Mouse (Mus musculus) ZHBTc4 (cell line): ENCODE data around the gene Gm6763.
"Not testable (repeated sequence)": the region's sequence is repeated elsewhere in the genome, so short reads cannot be mapped to it uniquely, and the experiment has no call there.

ENCODE experiments used
- DNase-seq: peaks from one replicate; pipeline ENCODE4 v3.0.0-alpha.2; 2011; ENCODE audit warnings: low read depth, low spot score

Gm6763 gene

GRCm38 (mm10) chr10:104151197-104151596 is at the start of gene Gm6763:
TSS of gene Gm6763 (plus strand) at chr10:104151497.
- not testable (repeated sequence) for DNase-seq

DNA sequence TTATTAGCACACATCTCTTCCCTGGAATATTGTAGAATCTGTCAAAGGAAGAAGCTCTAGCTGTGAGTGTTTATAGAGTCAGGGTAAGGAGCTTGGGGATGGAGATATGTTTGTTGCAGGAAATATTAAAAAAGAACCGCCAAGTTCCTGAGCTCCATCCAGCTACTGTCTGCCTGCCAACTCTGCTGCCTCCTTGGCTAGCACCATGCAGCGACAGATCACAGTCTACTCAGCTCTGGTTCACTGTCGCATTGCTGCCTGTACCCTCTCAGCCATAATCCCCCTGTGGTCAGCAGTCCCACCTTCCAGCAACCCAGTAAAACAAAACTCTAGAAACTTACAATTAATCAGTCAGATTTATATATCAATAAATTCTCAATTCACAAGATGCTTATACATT is 41.3 kb upstream of the Gm6763 start:
- DNase-seq: no peak

GRCm38 (mm10) chr10:104118312-104118711 is 33.0 kb upstream of the Gm6763 start:
- DNase-seq: no peak

DNA sequence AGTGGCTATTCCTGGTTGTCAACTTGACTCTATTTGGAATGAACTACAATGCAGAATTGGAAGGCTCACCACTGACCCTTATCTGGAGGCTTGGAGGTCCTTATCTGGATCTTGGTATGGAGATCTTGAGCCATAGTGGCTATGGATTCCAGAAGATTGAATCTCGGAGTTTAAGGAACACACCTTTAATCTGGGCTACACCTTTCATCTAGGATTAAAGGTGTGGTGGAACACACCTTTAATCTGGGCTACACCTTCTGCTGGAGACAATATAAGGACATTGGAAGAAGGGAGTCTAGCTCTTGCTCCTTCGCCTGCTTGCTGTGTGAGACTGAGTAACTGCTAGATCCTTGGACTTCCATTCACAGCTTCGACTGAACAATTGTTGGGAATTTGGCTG is 8.6 kb upstream of the Gm6763 start, which contains the start of gene Gm21293:
Gm21293 (plus strand) TSS at position 301 of the 400 bp plus-strand sequence.
- not testable (repeated sequence) for DNase-seq

DNA sequence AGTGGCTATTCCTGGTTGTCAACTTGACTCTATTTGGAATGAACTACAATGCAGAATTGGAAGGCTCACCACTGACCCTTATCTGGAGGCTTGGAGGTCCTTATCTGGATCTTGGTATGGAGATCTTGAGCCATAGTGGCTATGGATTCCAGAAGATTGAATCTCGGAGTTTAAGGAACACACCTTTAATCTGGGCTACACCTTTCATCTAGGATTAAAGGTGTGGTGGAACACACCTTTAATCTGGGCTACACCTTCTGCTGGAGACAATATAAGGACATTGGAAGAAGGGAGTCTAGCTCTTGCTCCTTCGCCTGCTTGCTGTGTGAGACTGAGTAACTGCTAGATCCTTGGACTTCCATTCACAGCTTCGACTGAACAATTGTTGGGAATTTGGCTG is 8.4 kb downstream of the Gm6763 start, which contains the start of gene Gm8764:
Gm8764 (plus strand) TSS at position 301 of the 400 bp plus-strand sequence.
- DNase-seq: not testable (repeated sequence)

DNA sequence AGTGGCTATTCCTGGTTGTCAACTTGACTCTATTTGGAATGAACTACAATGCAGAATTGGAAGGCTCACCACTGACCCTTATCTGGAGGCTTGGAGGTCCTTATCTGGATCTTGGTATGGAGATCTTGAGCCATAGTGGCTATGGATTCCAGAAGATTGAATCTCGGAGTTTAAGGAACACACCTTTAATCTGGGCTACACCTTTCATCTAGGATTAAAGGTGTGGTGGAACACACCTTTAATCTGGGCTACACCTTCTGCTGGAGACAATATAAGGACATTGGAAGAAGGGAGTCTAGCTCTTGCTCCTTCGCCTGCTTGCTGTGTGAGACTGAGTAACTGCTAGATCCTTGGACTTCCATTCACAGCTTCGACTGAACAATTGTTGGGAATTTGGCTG is 16.9 kb downstream of the Gm6763 start, which contains the start of gene Gm21304:
Gm21304 (plus strand) TSS at position 301 of the 400 bp plus-strand sequence.
- not testable (repeated sequence) for DNase-seq

GRCm38 (mm10) chr10:104176724-104177123 is 25.4 kb downstream of the Gm6763 start, which contains the start of gene Gm21312:
TSS of gene Gm21312 (plus strand) at chr10:104177024.
- not testable (repeated sequence) for DNase-seq

DNA sequence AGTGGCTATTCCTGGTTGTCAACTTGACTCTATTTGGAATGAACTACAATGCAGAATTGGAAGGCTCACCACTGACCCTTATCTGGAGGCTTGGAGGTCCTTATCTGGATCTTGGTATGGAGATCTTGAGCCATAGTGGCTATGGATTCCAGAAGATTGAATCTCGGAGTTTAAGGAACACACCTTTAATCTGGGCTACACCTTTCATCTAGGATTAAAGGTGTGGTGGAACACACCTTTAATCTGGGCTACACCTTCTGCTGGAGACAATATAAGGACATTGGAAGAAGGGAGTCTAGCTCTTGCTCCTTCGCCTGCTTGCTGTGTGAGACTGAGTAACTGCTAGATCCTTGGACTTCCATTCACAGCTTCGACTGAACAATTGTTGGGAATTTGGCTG is 33.9 kb downstream of the Gm6763 start, which contains the start of gene Gm20765:
Gm20765 (plus strand) TSS at position 301 of the 400 bp plus-strand sequence.
- not testable (repeated sequence) for DNase-seq

DNA sequence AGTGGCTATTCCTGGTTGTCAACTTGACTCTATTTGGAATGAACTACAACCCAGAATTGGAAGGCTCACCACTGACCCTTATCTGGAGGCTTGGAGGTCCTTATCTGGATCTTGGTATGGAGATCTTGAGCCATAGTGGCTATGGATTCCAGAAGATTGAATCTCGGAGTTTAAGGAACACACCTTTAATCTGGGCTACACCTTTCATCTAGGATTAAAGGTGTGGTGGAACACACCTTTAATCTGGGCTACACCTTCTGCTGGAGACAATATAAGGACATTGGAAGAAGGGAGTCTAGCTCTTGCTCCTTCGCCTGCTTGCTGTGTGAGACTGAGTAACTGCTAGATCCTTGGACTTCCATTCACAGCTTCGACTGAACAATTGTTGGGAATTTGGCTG is 42.4 kb downstream of the Gm6763 start, which contains the start of gene Gm4340:
Gm4340 (plus strand) TSS at position 301 of the 400 bp plus-strand sequence.
- not testable (repeated sequence) for DNase-seq
